Mouse (Mus musculus) midbrain, embryonic 15.5 days (tissue): Measurements from ENCODE around the gene Tle2. TPM values are rescaled to one million over a fixed set of nuclear protein-coding genes. Genes with fewer than 3 reads are reported as not detected.

Experiments
- ATAC-seq: fragments of 200-750 bp; cut with Nextera tagmentation; replicated peaks from 2 replicates; pipeline ENCODE4 v1.8.0; 2017; ENCODE audit warnings: moderate TSS enrichment
- H3K27ac ChIP-seq: fragments of 300-500 bp; sonication (generic); 2 replicates; pipeline ENCODE4 v1.5.1; 2015; ENCODE audit warnings: mild to moderate bottlenecking, inconsistent platforms
- H3K27me3 ChIP-seq: fragments of 300-500 bp; sonication (generic); replicated peaks from 2 replicates; pipeline ENCODE4 v1.6.1; 2015; ENCODE audit warnings: inconsistent platforms
- H3K36me3 ChIP-seq: fragments of 300-500 bp; sonication (generic); replicated peaks from 2 replicates; pipeline ENCODE4 v1.6.1; 2015; ENCODE audit warnings: inconsistent platforms
- H3K4me1 ChIP-seq: fragments of 300-500 bp; sonication (generic); 2 replicates; pipeline ENCODE4 v1.6.1; 2015; ENCODE audit warnings: inconsistent platforms
- H3K4me2 ChIP-seq: fragments of 300-500 bp; sonication (generic); 2 replicates; pipeline ENCODE4 v1.6.1; 2015; ENCODE audit warnings: inconsistent platforms, mild to moderate bottlenecking, moderate library complexity
- H3K4me3 ChIP-seq: fragments of 300-500 bp; sonication (generic); 2 replicates; pipeline ENCODE4 v1.5.1; 2015; ENCODE audit warnings: mild to moderate bottlenecking, inconsistent platforms
- H3K9ac ChIP-seq: fragments of 300-500 bp; sonication (generic); 2 replicates; pipeline ENCODE4 v1.6.1; 2015; ENCODE audit warnings: mild to moderate bottlenecking, inconsistent platforms
- H3K9me3 ChIP-seq: fragments of 300-500 bp; sonication (generic); 2 replicates; pipeline ENCODE4 v1.6.1; 2016; ENCODE audit warnings: inconsistent platforms
- WGBS: fragments of 180-500 bp; shearing (Covaris S2); methylation state at CpG from one replicate; pipeline ENCODE4 v1.1.7; 2015; ENCODE audit warnings: mixed read lengths; 5-methylcytosine and 5-hydroxymethylcytosine counted together
- polyA plus RNA-seq: library from polyadenylated mRNA; unstranded; fragments of >200 nt; fragmentation: Nextera tagmentation; extraction: Ambion mirVana; gene quantifications from 2 replicates; pipeline ENCODE4 v1.2.1, GENCODE M21; 2015

The Tle2 gene
- polyA plus RNA-seq, 1 experiment from 2014 or later: 58.8 TPM

DNA sequence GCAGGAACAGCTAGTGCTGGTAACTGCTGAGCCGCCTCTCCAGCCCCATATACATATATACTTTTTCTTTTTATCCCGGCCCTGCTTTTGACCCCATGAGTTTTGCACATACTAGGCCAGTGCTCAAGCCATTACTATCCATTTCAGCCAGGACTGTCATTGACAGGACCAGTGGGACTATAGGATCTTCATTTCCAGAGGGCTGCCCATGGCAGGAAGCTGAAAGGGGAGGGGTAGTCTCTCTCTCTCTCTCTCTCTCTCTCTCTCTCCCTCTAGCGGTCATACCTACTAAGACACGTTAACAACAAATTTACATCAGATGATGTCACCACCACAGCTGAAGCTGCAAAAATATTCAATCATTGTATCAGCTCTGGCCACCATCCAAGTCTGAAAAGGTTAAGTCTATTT is 28.4 kb downstream of the Tle2 start:
- ATAC-seq: no peak
- H3K4me3 ChIP-seq: no peak overlapping the region
- no peak overlapping the region for H3K9ac ChIP-seq
- H3K27me3 ChIP-seq: peaks cover 18% of the 10 kb centered on the region; the same call in 1 of the 2 replicates
- H3K4me1 ChIP-seq: peaks cover 53% of the 10 kb centered on the region
- no peaks in the 10 kb centered on the region for H3K9me3 ChIP-seq
- no peak overlapping the region for H3K27ac ChIP-seq
- H3K4me2 ChIP-seq: no peak overlapping the region
- WGBS: 15% methylated on average over 4 of the region's 4 CpGs
- H3K36me3 ChIP-seq: no peaks in the 10 kb centered on the region

DNA sequence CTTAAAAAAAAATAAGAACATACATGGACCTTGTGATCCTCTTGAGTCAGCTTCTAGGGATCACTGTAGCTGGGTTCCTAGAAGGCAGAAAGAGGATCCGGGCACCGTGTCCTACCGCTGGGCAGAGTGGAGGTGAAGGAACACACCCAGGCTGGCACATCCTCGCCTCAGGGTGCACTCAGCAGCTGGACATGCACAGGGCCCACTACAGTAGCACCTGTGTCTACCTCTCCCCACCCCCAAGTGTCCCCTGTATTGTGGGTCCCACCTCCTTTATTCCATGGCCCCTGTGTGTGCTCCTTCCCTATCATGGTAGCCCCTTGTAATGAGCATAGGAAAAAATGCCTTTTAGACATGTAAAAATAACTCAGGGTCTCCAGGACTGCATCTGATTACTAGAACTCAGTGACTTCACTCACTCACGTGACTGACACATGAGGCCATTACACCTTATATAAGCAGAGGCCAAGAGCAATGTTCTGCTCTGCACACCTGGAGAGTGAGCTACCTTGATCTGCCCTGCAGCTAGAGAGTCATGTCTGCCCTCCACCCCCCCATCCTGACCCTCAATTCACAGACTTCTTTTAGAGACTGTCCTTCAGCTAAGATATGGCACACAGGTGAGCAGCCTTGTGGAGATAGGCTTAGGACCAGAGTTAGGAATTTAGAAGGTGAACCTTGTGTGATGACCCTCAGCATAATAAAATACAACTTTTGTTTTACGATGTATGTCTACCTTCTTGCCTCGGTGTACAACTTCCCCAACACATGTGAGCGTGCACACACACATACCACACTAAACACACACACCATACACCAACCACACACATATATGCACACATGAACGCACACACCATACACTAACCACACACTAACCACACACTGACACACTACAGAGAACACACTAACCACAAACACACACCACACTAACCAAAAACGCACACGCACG is 29.9 kb downstream of the Tle2 start:
- Histone ChIP-seq H3K4me2 (peak overlapping the region; percentile 84), H3K4me1 (peaks cover 47% of the 10 kb centered on the region), H3K9ac (no peak overlapping the region), H3K36me3 (no peaks in the 10 kb centered on the region), H3K9me3 (no peaks in the 10 kb centered on the region), H3K27ac (peak overlapping the region; percentile 93; the same call in 1 of the 2 replicates), H3K4me3 (peak overlapping the region; percentile 58; the same call in 1 of the 2 replicates), H3K27me3 (peaks cover 11% of the 10 kb centered on the region; the same call in 1 of the 2 replicates)
- no peak; the same call in 1 of the 2 replicates for ATAC-seq
- 83% methylated on average over 12 of the region's 12 CpGs for WGBS

DNA sequence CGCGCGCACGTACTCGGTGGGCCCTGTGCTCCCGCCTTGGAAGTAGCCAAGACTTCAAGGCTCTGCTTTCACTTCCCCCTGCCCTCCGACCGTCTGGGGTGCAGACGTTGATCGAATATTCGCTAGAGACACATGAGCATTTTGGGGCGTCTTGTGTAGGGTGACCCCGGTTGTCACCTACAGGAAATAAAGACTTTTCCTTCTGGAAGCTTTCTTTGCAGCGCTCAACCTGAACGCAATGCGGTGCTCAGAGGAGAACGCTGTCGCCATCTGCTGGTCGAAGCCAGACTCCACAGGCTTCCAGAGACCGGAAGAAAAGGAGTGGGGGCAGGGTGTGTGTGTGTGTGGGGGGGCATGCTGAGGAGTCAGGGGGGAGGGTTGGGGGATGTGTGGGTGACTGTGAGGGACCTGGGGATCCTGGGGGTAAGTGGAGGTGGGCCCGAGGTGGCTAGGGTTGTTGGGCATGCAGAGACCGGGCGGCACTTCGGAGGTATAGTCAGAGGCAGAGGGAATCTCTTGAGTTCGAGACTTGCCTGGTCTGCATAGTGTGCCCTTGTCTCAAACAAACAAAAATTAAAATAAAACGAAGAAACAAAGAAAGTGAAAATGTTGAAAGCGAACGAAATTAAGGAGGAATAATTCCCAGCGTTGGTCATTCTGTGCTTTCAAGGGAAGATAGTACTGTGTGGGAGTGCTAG is 30.8 kb downstream of the Tle2 start:
- Histone ChIP-seq H3K9ac (peak overlapping the region; percentile 26; the same call in 1 of the 2 replicates), H3K4me2 (peak overlapping the region; percentile 84), H3K36me3 (no peaks in the 10 kb centered on the region), H3K27me3 (peaks cover 4% of the 10 kb centered on the region; the same call in 1 of the 2 replicates), H3K4me1 (peaks cover 46% of the 10 kb centered on the region), H3K27ac (peak overlapping the region; percentile 93), H3K4me3 (peak overlapping the region; percentile 58), H3K9me3 (no peaks in the 10 kb centered on the region)
- WGBS: 20% methylated on average over 29 of the region's 29 CpGs
- ATAC-seq: peak; percentile 34

DNA sequence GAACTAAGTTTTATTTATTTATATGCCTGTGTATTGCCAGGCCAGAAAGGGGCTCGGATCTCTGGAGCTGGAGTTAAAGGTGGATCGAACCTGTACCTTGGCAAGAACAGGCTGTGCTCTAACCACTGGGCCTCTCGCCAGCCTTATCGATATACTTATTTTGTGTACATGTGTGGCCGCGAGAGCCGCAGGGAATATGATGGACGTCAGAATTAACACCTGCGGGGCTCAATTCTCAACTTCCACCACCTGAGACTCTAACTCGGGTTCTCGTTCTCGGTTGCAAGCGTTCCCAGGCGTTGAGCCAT is 31.3 kb downstream of the Tle2 start:
- Histone ChIP-seq H3K27me3 (no peaks in the 10 kb centered on the region; the same call in 1 of the 2 replicates), H3K4me1 (peaks cover 41% of the 10 kb centered on the region), H3K4me3 (peak overlapping the region; percentile 58), H3K9ac (peak overlapping the region; percentile 26), H3K36me3 (no peaks in the 10 kb centered on the region), H3K4me2 (peak overlapping the region; percentile 84), H3K27ac (peak overlapping the region; percentile 93), H3K9me3 (no peaks in the 10 kb centered on the region)
- peak; percentile 40 for ATAC-seq
- 5% methylated on average over 14 of the region's 14 CpGs for WGBS

DNA sequence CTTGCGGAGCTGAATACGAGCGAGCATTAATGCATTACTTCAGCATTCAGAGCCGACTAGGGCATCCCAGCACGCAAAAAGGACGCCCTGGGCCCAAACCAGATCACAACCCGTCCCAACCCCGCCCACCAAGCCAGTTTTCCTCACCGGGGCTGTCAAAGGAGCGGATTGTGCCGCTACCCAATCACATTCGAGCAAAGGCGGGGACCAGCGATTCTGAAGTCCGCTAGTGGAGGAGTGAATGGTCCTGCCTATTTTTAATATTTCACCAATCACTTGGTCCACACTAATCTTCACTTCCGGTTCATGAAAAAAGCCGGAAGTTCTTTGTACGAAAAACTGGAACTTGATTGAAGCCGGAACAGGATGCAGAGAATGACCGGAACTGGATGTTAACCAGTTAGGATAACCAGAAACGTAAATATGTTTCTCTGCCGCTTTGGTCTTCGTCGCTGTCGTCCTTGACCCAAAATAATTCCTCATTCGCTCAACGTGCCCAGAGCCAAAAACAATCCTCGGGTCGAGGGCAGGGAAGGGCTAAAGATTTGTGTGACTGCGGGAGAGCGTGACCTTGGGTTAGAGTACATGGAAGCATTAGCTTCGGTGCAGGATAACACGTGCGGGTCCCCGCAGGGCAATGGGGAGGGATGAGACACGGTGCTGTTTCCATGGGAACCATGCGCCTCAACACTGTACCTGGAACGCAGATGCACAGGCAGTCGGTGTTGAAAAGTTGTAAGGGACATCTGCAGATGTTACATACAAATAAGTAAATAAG is 31.8 kb downstream of the Tle2 start, which contains the start of gene BC025920:
TSS of gene BC025920 (plus strand) at position 297 of the 778 bp plus-strand sequence.
- Histone ChIP-seq H3K27me3 (no peaks in the 10 kb centered on the region; the same call in 1 of the 2 replicates), H3K9me3 (no peaks in the 10 kb centered on the region), H3K4me2 (peak within 1 kb of the TSS; percentile 84), H3K36me3 (no peaks in the 10 kb centered on the region), H3K9ac (peak within 1 kb of the TSS; percentile 58), H3K27ac (peak within 1 kb of the TSS; percentile 93), H3K4me1 (peaks cover 35% of the 10 kb centered on the region), H3K4me3 (peak within 1 kb of the TSS; percentile 58)
- ATAC-seq: peak; percentile 89
- WGBS: under 1% methylated on average over 39 of the region's 39 CpGs

DNA sequence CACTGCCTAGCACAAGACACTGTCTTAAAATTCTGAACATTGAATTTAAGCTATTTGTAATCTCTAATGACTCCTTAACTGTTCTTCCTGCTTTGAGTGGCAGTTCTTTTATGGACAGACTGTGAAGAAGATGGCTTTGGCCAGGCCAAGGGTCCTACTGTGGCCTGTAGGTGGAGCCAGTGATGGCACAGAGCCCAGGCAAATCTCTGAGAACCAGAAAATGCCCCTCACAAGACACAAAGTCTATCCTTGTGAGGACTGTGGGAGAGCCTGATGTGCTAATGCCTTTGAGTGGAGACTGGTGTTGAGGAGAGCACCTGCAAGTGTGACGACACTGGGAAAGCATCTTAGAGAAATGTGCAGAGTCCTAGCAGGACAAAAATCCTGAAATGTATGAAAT is 33.9 kb downstream of the Tle2 start:
- H3K4me1 ChIP-seq: peaks cover 21% of the 10 kb centered on the region
- H3K4me3 ChIP-seq: no peak overlapping the region
- WGBS: 83% methylated on average over 1 of the region's 1 CpGs
- no peak overlapping the region for H3K4me2 ChIP-seq
- H3K36me3 ChIP-seq: no peaks in the 10 kb centered on the region
- ATAC-seq: no peak
- no peak overlapping the region for H3K9ac ChIP-seq
- no peak overlapping the region for H3K27ac ChIP-seq
- no peaks in the 10 kb centered on the region for H3K27me3 ChIP-seq
- no peaks in the 10 kb centered on the region for H3K9me3 ChIP-seq

DNA sequence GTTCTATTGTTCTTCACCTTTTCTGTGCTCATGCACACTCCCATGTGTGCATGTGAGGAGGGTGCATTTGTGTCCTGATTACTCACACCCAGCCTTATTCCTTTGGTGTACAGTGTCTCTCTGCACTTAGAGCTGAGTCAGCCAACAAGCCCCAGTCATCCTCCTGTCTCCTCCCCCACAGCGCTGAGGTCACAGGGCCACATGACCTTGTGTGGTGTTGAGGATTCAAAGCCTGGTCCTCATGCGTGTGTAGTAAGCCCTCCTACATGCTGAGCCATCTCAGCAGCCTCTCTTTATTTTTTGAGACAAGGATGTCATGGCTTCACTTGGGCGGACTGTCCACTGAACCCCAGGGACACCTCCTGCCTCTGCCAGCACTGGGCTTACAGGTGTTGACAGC is 38.4 kb downstream of the Tle2 start:
- ATAC-seq: no peak
- H3K4me3 ChIP-seq: no peak overlapping the region
- no peaks in the 10 kb centered on the region for H3K36me3 ChIP-seq
- H3K9ac ChIP-seq: no peak overlapping the region
- no peak overlapping the region for H3K4me2 ChIP-seq
- H3K27ac ChIP-seq: no peak overlapping the region
- no peaks in the 10 kb centered on the region for H3K9me3 ChIP-seq
- WGBS: 76% methylated on average over 3 of the region's 3 CpGs
- H3K27me3 ChIP-seq: no peaks in the 10 kb centered on the region
- H3K4me1 ChIP-seq: no peaks in the 10 kb centered on the region

DNA sequence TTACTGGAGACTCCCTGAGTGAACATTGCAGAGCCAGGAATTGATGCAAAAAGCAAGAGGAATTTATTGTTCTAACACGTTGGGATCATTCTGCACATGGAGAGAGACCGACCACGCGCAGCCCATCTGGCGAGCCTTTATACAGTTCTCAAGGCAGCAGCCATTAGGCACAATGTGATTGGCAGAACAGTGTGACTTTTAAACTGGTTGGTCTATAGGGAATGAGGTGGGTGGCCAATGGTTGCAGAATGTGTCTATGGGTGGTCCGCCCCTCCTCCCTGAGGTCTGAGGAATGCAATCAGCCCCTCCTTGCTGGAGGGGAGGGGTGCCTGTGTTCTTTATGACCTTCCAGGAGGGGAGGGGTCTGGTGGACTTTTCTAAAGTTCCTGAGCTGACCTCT is 41.1 kb downstream of the Tle2 start:
- H3K9ac ChIP-seq: no peak overlapping the region
- ATAC-seq: no peak

DNA sequence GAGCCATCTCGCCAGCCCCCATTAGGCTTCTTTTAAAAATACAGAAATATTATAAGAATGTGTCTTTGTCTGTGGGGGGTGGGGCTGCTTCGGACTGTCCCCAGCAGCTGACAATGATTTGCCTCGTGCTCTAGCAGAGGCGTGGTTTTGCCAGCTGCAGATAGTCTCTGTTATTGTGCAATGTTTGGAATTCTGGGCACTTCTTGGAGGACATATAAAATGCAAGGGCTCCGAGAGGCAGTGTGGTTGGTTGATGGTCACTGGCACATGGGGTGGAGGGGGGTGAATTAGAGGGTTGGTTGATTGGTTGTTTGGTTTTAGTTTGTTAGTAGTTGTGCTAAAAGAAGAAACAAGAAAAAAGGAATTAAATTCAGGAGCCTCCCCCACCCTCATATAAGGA is 45.6 kb downstream of the Tle2 start:
- no peaks in the 10 kb centered on the region for H3K4me1 ChIP-seq
- H3K9me3 ChIP-seq: no peaks in the 10 kb centered on the region
- no peak for ATAC-seq
- no peaks in the 10 kb centered on the region for H3K27me3 ChIP-seq
- H3K36me3 ChIP-seq: peaks cover 5% of the 10 kb centered on the region; the same call in 1 of the 2 replicates
- H3K27ac ChIP-seq: no peak overlapping the region
- H3K9ac ChIP-seq: no peak overlapping the region
- no peak overlapping the region for H3K4me2 ChIP-seq
- no peak overlapping the region for H3K4me3 ChIP-seq
- 90% methylated on average over 5 of the region's 5 CpGs for WGBS

More for the DNA sequence above, 41.1 kb downstream of the Tle2 start:
- Histone ChIP-seq H3K4me3 (no peak overlapping the region), H3K27me3 (no peaks in the 10 kb centered on the region), H3K4me1 (no peaks in the 10 kb centered on the region), H3K36me3 (no peaks in the 10 kb centered on the region), H3K4me2 (no peak overlapping the region), H3K9me3 (no peaks in the 10 kb centered on the region), H3K27ac (no peak overlapping the region)
- WGBS: 71% methylated on average over 6 of the region's 6 CpGs

DNA sequence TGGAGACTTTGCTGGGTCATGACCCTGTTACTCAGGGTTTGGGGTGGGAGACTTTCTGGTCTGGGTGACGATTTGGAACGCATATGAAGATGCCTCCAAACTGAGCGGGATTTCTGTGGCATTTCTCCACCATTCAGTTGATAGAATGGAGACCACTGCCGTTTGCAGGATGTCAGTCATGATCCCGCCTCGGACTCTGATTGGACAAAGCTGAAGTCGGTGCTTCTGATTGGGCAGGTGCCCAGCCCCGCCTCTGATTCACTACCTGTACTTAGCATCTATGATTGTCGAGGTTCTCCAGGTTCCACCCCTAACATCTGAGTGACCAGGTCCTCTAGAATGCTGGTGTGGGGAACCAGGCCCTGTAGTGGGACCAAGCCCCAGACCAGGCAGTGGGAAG is 46.4 kb downstream of the Tle2 start:
- 62% methylated on average over 9 of the region's 9 CpGs for WGBS
- H3K27me3 ChIP-seq: no peaks in the 10 kb centered on the region
- H3K4me2 ChIP-seq: no peak overlapping the region
- H3K4me1 ChIP-seq: no peaks in the 10 kb centered on the region
- H3K4me3 ChIP-seq: no peak overlapping the region
- H3K36me3 ChIP-seq: peaks cover 10% of the 10 kb centered on the region; the same call in 1 of the 2 replicates
- ATAC-seq: no peak
- no peak overlapping the region for H3K27ac ChIP-seq
- H3K9me3 ChIP-seq: no peaks in the 10 kb centered on the region
- no peak overlapping the region for H3K9ac ChIP-seq

DNA sequence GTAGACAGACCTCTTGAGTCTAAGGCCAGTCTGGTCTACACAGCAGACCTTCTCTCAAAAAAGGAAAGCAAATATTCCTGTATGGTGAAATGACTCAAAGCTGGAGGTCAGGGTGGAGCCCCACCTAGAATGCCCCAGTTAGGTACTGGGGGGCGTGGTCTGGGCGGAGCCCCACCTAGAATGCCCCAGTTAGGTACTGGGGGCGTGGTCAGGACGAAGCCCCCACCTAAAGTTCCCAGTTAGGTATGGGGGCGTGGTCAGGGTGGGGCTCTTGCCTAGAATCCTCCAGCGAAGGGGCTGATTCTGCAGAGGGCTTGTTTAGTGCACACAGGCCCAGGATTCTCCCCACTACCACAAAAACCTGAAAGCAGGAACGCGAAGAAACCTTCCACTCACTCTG is 49.1 kb downstream of the Tle2 start:
- Histone ChIP-seq H3K9ac (no peak overlapping the region), H3K4me2 (no peak overlapping the region), H3K27me3 (no peaks in the 10 kb centered on the region), H3K4me3 (no peak overlapping the region), H3K27ac (no peak overlapping the region), H3K36me3 (peaks cover 10% of the 10 kb centered on the region; the same call in 1 of the 2 replicates), H3K9me3 (no peaks in the 10 kb centered on the region), H3K4me1 (peaks cover 21% of the 10 kb centered on the region)
- no peak for ATAC-seq
- 64% methylated on average over 8 of the region's 8 CpGs for WGBS
